Comparison of ENCODE assay signal across 10 mouse cellular contexts in the genomic region with DNA sequence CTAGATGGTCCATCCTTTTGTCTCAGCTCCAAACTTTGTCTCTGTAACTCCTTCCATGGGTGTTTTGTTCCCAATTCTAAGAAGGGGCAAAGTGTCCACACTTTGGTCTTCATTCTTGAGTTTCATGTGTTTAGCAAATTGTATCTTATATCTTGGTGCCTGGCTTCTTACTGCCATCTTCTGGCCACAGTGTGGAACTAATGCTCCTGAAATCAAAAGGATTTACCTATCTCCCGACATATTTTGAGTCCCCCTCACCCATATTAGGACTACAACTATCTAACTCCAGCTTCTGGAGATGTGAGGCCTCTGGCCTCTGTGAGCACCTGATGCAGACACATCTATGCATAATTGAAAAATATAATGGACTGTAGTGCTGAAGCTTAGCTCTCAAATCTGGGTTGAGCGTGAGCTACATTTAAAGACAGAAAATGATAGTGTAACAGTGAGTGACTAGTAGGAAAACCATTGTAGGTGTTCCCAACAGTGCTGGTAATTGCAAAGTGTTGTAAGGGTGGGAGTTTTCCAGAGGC. TPM values are rescaled to one million over a fixed set of nuclear protein-coding genes. Genes with fewer than 3 reads are reported as not detected.
DNase-seq lines count a peak whose midpoint lies in the region; ATAC-seq lines count a peak whose summit lies in the region.
"Had no signal": no experiment of that assay in that cellular context is flagged by ENCODE, and none has a peak within 500 bp of the region (broad histone marks: within the 10 kb centered on the region; RNA-seq: fewer than 3 reads in every experiment).

No protein-coding gene starts in this region.

- no peaks in the 10 kb centered on the region for H3K9me3 ChIP-seq in midbrain, embryonic 15.5 days

- H3K27ac ChIP-seq in midbrain, embryonic 15.5 days: no peak overlapping the region

- H3K4me3 ChIP-seq in midbrain, embryonic 15.5 days: no peak overlapping the region
- H3K4me3 ChIP-seq: erythroblast, embryonic 14.5 days had no signal

- H3K4me1 ChIP-seq in midbrain, embryonic 15.5 days: no peaks in the 10 kb centered on the region

- no peaks in the 10 kb centered on the region for H3K27me3 ChIP-seq in midbrain, embryonic 15.5 days (replicated peaks)

- peak; percentile 55; the same call in 1 of the 2 replicates for ATAC-seq in granulocyte monocyte progenitor cell, adult 5-6 weeks (replicated peaks; ENCODE audit: poor library complexity, severe bottlenecking)
- ATAC-seq in midbrain, embryonic 15.5 days (replicated peaks): peak; percentile 43

- no peak overlapping the region for H3K4me2 ChIP-seq in midbrain, embryonic 15.5 days

- H3K9ac ChIP-seq in midbrain, embryonic 15.5 days: no peak overlapping the region

- WGBS in midbrain, embryonic 15.5 days: 44% methylated on average over 2 of the region's 2 CpGs

- DNase-seq in adrenal gland, adult (ENCODE audit: inconsistent age in 2 of 2, low spot score in 1 of 2): peak; percentile 39 to 77
- no peak for DNase-seq in adrenal gland, postnatal 10 days
- DNase-seq in layer of hippocampus, adult 11-12 months (ENCODE audit: low spot score): peak; percentile 37
- no peak for DNase-seq in layer of hippocampus, adult 9-11 months
- peak; percentile 56 for DNase-seq in T-cell, adult 2 months (ENCODE audit: low spot score)
- no peak for DNase-seq in adrenal gland, adult 18-20 months (ENCODE audit: low spot score in 2 of 2)

- peaks cover 14% of the 10 kb centered on the region for H3K36me3 ChIP-seq in midbrain, embryonic 15.5 days (replicated peaks)

RNA-seq across cellular contexts. Expression of gene Plxnb1, which starts 27.4 kb away (rescaled TPM):
- total RNA-seq in adrenal gland, postnatal 10 days (2021): 10 to 100 TPM; 46.9 to 69.6 TPM
- total RNA-seq in granulocyte monocyte progenitor cell, adult 5-6 weeks (2014; fragmentation: Nextera tagmentation): not detected in 2 replicates
- not detected in 2 replicates for total RNA-seq in granulocyte monocyte progenitor cell, adult 5-6 weeks (2017)
- 25.5 and 27.3 TPM in 2 replicates for polyA plus RNA-seq in midbrain, embryonic 15.5 days (2015; fragmentation: Nextera tagmentation; extraction: Ambion mirVana)
- 100 to 1,000 TPM in 1 of 2 experiments, 10 to 100 TPM in 1; 63.9 to 107 TPM for total RNA-seq in adrenal gland, adult 18-20 months (2021)

RNA-seq across cellular contexts. Expression of gene Fbxw21, which starts 39.2 kb away (rescaled TPM):
- not detected for total RNA-seq in adrenal gland, postnatal 10 days (2021)
- total RNA-seq in granulocyte monocyte progenitor cell, adult 5-6 weeks (2014; fragmentation: Nextera tagmentation): not detected in 2 replicates
- total RNA-seq in granulocyte monocyte progenitor cell, adult 5-6 weeks (2017): not detected in 2 replicates
- not detected in 2 replicates for polyA plus RNA-seq in midbrain, embryonic 15.5 days (2015; fragmentation: Nextera tagmentation; extraction: Ambion mirVana)
- not detected for total RNA-seq in adrenal gland, adult 18-20 months (2021)
- polyA plus RNA-seq: erythroblast, embryonic 14.5 days; limb, embryonic 14.5 days had no signal

RNA-seq across cellular contexts. Expression of gene Tma7, which starts 40.2 kb away (rescaled TPM):
- 100 to 1,000 TPM; 336 to 351 TPM for total RNA-seq in adrenal gland, postnatal 10 days (2021)
- total RNA-seq in granulocyte monocyte progenitor cell, adult 5-6 weeks (2014; fragmentation: Nextera tagmentation): 391 and 511 TPM in 2 replicates
- total RNA-seq in granulocyte monocyte progenitor cell, adult 5-6 weeks (2017): 153 and 178 TPM in 2 replicates
- 607 and 639 TPM in 2 replicates for polyA plus RNA-seq in midbrain, embryonic 15.5 days (2015; fragmentation: Nextera tagmentation; extraction: Ambion mirVana)
- 100 to 1,000 TPM; 319 to 392 TPM for total RNA-seq in adrenal gland, adult 18-20 months (2021)

RNA-seq across cellular contexts. Expression of gene Ccdc51, which starts 40.3 kb away (rescaled TPM):
- 10 to 100 TPM; 15.7 to 19.4 TPM for total RNA-seq in adrenal gland, postnatal 10 days (2021)
- total RNA-seq in granulocyte monocyte progenitor cell, adult 5-6 weeks (2014; fragmentation: Nextera tagmentation): 8.3 and 9.6 TPM in 2 replicates
- 11.6 and 18.0 TPM in 2 replicates for total RNA-seq in granulocyte monocyte progenitor cell, adult 5-6 weeks (2017)
- 14.3 and 16.8 TPM in 2 replicates for polyA plus RNA-seq in midbrain, embryonic 15.5 days (2015; fragmentation: Nextera tagmentation; extraction: Ambion mirVana)
- 10 to 100 TPM; 11.8 to 12.6 TPM for total RNA-seq in adrenal gland, adult 18-20 months (2021)

RNA-seq across cellular contexts. Expression of gene Atrip, which starts 48.7 kb away (rescaled TPM):
- 10 to 100 TPM; 13.8 to 14.2 TPM for total RNA-seq in adrenal gland, postnatal 10 days (2021)
- total RNA-seq in granulocyte monocyte progenitor cell, adult 5-6 weeks (2014; fragmentation: Nextera tagmentation): 13.5 and 26.7 TPM in 2 replicates
- 22.2 and 30.6 TPM in 2 replicates for total RNA-seq in granulocyte monocyte progenitor cell, adult 5-6 weeks (2017)
- 35.2 and 35.6 TPM in 2 replicates for polyA plus RNA-seq in midbrain, embryonic 15.5 days (2015; fragmentation: Nextera tagmentation; extraction: Ambion mirVana)
- total RNA-seq in adrenal gland, adult 18-20 months (2021): 10 to 100 TPM; 14.7 to 15.2 TPM

Comparison
In these comparisons a context has a peak if more than half of its experiments do, and no peak if none do; other contexts are left out.
1. DNase-seq: peak in adrenal gland, adult (2 of 2), layer of hippocampus, adult 11-12 months (single experiment) and T-cell, adult 2 months (single experiment); none in adrenal gland, postnatal 10 days (single experiment), layer of hippocampus, adult 9-11 months (single experiment) and adrenal gland, adult 18-20 months (0 of 2).
2. RNA of gene Plxnb1, which starts 27.4 kb away (total RNA-seq): 63.9 to 107 TPM in adrenal gland, adult 18-20 months and 46.9 to 69.6 TPM in adrenal gland, postnatal 10 days; not detected in granulocyte monocyte progenitor cell, adult 5-6 weeks; every median in the first group is over 10 times any median in the second.